Mouse (Mus musculus) ES-CJ7 (cell line): Measurements from ENCODE around the gene Pik3r3.
"Not testable (repeated sequence)": the region's sequence is repeated elsewhere in the genome, so short reads cannot be mapped to it uniquely, and the experiment has no call there.

Source experiments
- DNase-seq: peaks from one replicate; pipeline ENCODE4 v3.0.0; 2011; ENCODE audit warnings: low read depth, low spot score

The Pik3r3 gene

DNA sequence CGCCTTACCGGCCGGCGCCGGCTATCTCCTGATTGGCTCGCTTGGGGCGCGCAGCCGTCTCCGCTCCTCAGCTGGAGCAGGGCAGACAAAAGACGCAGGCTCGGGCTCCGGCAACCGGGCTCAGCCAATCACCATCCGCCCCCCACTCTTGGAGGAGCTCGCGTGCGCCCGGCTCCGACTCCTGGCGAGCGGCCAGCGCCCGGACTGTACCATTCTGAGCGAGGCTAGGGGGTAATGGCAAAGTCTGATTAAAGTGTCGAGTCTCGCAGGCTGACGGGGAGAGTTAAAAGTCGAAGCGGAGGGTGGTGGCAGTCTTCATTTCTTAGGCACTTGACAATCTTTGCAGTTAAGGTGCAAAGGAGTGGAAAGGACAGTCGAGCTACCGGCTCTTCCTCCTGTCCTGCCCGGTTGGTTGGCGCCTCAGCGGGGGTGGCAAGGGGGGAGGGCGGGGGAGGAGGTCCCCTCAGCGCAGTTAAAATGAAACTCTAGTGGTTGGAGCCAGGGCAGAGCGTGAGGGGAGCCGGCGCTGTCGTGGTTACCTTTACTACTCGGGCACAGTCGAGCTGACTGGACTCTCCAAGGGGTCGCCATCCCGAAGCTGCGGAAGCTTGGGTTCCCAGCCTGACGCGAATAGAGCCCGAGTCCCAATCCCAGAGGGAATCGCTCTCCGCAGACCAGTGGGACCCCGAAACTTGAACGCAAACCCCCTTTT is at the start of gene Pik3r3:
Gene Pik3r3, plus strand, starts transcription at position 479 of the 712 bp plus-strand sequence.
- peak; percentile 98 for DNase-seq

DNA sequence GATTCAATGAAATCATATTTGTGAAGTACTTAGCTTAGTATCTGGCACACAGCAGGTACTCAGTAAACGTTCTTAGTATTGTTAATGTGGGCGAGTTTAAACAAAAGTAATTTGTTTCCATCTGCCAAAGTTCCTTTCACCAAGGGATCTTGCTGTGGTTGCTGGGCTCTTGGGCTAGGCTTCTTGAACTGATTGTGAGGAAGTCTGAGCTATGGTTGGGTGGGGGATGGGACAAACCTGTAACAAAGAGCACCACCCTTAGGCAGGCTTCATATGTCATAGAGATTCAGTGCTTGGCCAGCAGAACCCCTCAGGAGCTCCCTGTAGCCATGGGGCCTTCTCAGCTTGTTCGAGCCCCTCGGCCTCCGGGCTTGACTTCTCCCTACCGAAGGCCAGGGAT is 48.3 kb upstream of the Pik3r3 start, which contains the start of the genes 1700042G07Rik and Gm49337:
Gene 1700042G07Rik, plus strand, starts transcription at position 301 of the 400 bp plus-strand sequence.
Gene Gm49337, plus strand, starts transcription at position 313 of the 400 bp plus-strand sequence.
- no peak for DNase-seq

DNA sequence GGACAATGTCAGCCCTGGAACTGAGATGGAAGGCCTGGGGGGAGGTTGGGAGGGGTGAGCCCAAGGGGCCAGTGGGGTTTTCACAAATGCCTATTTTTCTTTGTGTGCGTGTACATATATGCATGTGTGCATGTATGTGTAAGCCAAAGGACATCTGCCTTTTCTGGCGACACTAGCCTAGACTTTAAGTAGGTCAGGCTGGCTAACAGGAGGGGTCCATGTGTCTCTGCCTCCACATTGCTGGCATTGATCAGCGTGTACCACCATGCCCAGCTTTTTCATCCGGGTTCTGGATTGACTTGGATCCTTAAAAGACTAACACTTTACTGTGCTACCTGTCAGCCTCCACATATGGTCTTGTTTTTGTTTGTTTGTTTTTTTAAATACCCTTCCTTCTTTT is 47.7 kb upstream of the Pik3r3 start:
- DNase-seq = no peak

- no peak for DNase-seq
Observed at GRCm38 (mm10) chr4:116174466-116175116, 46.8 kb upstream of the Pik3r3 start.

DNA sequence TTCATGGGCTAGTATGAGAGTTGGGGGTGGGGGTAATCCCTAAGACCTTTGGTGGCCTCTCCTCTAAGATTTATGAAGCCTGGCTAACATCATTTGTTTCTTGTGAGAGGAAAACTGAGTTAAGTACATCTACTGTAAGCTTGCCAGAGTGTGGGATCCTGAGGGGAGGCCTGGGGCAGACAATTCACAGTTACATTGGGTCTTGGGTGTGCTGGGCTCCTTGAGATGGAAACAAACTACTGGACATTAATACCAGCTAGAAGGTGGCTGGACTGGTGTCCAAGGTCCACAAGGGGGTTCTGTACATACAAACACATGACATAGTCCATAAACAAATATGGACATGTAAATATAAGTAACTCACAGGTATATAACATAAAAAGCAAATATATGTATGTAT is 46.3 kb upstream of the Pik3r3 start:
- DNase-seq = no peak

DNA sequence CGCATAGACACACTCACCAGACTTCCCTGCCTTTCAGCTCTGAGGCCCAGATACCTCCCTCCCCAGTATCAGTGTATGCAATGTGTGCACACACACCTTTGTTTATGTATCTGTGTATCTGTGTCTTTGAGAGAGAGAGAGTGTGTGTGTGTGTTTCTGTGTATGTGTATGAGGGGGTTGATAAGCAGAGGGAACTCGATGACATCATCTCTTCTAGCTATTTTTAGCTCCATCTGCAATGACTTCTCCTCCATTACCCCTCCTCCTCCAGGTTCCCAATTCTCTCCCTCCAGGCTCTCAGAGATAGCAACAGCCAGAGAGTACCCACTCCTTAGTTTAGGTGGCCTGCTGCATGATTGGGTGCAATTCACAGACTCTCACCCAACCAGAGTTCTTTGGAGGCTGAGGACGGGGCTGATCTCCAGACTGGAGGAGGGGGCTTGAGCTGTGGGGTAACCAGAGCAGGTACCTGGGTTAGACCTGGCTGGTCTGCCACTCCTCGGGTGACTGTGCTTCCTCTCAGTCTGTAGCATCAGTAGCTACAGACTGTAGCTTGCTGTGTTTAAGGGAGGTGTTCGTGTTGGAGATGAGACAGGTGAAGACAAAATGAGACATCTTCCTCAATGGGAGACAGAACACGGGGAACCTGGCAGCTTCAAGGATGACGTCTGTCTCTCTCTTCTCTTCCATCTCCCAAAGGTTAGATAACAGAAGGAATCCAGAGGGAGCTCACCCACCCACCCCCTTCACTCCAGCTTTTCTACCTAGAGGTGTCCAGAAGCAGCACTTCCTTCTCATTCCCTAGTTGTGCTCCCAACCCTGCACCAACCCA is 45.5 kb upstream of the Pik3r3 start:
- no peak for DNase-seq

- peak; percentile 33 for DNase-seq
Observed at GRCm38 (mm10) chr4:116176543-116176988, 44.9 kb upstream of the Pik3r3 start.

DNA sequence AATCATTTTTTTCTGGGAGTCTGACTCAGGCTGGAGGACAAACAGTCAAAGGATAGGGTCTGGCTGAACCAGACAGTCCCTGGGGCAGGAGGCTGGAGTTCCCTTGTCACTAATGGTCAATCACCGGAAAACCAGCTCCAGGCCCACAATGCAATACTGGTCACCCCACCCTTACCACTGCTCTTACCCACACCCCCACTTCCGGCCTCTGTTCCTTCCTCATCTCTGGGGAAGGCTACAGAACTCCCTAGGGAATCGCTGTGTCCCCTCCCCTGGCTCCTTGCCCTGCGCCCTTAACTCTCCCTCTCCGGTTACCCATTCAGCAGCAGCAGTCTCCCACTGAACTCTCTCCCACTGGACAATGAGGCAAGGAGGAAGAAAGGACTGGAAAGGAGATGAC is 44.3 kb upstream of the Pik3r3 start:
- peak; percentile 43 for DNase-seq

DNA sequence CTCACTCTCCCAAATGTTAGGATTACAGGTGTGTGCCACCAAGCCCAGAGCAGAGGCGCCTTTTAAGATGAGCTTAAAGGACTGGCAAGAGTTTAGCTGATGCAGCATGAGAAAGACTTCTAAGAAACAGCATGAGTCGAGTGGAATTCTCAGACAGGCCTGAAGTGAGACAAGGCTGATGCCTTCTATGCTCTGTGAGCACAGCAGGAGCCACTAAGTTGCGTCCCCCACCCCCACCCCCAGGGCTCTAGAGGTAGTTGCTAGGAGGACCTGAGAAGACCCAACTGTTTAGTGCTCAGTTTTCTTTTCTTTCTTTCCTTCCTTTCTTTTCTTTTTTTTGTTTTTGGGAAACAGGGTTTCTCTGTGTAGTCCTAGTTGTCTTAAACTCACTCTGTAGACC is 39.3 kb upstream of the Pik3r3 start:
- DNase-seq = peak; percentile 51

DNA sequence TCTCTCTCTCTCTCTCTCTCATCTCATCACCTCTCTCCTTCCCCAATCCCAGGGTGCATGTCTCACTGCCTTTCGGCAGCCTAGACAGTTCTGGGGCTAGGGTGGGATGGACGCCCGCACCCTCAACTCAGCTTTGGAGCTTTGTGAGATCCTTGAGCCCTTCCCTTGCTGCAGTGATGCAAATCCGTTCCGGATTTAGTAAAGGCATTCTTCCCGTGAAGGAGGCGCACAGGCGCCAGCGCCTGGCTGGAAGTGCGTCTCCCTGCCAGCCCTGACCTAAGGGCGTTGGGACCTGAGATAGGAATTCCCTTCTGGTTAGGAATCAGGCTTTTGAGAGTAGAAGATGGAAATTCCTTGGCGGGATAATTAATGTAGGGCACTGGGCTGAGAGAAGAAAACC is 38.7 kb upstream of the Pik3r3 start:
- DNase-seq = peak; percentile 57

- no peak for DNase-seq
Observed at GRCm38 (mm10) chr4:116185083-116185482, 36.3 kb upstream of the Pik3r3 start.

DNA sequence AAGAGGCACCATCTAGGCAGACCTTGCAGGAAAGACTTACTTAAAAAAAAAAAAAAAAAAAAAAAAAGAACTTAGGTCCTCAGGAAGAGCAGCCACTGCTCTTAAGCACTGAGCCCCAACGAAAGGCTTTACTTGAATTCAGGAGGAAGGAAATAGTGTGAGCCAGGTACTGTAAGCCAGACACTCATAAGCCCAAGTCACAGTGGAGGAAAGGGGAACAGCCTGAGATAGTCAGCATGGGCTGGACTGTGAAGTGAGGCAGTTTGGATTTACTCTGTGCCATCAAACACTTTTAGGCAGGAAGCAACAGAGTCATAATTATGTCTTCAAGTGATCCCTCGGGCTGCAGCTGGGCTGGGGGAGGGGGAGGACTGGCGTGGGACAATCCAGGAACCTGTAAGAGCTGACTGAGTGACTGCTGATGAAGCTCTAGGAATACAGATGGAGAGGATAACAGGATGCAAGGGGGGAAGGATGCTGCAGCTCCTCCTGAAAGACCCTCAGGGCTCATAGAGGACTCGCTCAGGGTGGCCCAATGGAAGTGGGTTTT is 29.1 kb upstream of the Pik3r3 start:
- DNase-seq = no peak

- no peak for DNase-seq
Observed at GRCm38 (mm10) chr4:116193583-116194383, 27.6 kb upstream of the Pik3r3 start.

- no peak for DNase-seq
Observed at GRCm38 (mm10) chr4:116198422-116198821, 23.0 kb upstream of the Pik3r3 start.

DNA sequence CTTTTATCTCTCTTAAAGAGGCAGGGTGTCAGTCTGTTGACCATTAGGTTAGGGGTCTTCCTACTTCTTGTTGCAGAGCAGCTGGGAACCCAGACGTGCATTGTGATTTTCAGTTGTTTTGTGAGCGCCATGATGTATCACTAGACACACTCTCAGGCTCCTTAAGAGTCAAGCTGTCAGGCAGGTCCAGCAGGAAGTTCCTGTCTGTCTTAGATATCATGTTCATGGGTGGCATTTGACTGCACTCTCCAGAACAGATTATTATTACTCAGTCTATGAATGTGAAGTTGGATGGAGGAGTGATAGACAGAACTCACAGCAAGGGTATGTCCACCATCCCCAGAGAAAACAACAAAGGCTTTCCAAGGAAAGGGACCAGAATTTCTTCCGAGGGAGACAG is 17.0 kb upstream of the Pik3r3 start:
- DNase-seq = no peak

GRCm38 (mm10) chr4:116206531-116206930 is 14.9 kb upstream of the Pik3r3 start:
- DNase-seq = peak; percentile 48

- peak; percentile 51 for DNase-seq
Observed at GRCm38 (mm10) chr4:116208891-116209290, 12.5 kb upstream of the Pik3r3 start.

GRCm38 (mm10) chr4:116215895-116216605 is 5.4 kb upstream of the Pik3r3 start:
- DNase-seq = peak; percentile 33

GRCm38 (mm10) chr4:116217046-116217445 is 4.4 kb upstream of the Pik3r3 start:
- no peak for DNase-seq

DNA sequence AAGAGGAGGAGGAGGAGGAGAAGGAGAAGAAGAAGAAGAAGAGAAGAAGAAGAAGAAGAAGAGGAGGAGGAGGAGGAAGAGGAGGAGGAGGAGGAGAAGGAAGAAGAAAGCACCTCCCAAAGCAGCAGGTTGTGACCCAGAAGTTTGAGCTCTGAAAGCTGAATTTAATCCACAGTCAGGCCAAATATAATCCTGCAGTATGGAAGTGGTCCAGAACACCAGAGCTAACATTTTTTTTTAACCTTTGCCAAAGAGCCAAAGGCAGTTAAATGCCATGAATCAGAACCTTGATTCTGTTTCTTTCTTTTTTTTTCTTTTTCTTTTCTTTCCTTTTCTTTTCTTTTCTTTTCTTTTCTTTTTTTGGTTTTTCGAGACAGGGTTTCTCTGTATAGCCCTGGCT is 3.8 kb upstream of the Pik3r3 start:
- not testable (repeated sequence) for DNase-seq
